Mouse (Mus musculus) cerebellum, postnatal 4 days (tissue): Measurements from ENCODE around the gene Tfpi2.

Experiments used
- DNase-seq, 2 experiments: peaks; one replicate each; pipeline ENCODE4 v3.0.0; 2022; ENCODE audit warnings: low spot score in 2 of 2, mixed read lengths in 1 of 2

Gene Tfpi2

DNA sequence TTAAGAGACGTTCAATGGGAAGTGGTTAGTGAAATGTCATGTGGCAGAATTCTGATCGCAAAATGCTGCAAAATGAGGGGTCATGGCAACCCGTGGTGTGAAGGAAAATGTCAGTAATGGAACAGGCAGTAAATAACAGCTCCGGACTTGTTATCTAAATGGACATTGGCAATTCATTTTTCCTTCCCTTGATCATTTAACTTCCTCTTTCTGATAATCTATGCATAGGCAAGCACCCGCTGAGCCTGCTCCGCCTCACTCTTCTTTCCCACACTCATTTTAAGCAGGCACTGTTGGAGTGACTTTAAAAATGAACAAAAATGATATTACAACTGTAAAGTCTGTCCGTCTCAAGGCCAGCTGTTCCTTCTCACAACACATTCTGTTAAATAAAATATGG, 72.7 kb downstream of the Tfpi2 start:
- no peak for DNase-seq
